Mouse (Mus musculus): Measurements from ENCODE around the gene Gyg. TPM values are rescaled to one million over a fixed set of nuclear protein-coding genes. Genes with fewer than 3 reads are reported as not detected.

Gene Gyg
- total RNA-seq (2015) (156 and 166 TPM in 2 replicates), total RNA-seq (2017) (42.3 and 48.5 TPM in 2 replicates)

DNA sequence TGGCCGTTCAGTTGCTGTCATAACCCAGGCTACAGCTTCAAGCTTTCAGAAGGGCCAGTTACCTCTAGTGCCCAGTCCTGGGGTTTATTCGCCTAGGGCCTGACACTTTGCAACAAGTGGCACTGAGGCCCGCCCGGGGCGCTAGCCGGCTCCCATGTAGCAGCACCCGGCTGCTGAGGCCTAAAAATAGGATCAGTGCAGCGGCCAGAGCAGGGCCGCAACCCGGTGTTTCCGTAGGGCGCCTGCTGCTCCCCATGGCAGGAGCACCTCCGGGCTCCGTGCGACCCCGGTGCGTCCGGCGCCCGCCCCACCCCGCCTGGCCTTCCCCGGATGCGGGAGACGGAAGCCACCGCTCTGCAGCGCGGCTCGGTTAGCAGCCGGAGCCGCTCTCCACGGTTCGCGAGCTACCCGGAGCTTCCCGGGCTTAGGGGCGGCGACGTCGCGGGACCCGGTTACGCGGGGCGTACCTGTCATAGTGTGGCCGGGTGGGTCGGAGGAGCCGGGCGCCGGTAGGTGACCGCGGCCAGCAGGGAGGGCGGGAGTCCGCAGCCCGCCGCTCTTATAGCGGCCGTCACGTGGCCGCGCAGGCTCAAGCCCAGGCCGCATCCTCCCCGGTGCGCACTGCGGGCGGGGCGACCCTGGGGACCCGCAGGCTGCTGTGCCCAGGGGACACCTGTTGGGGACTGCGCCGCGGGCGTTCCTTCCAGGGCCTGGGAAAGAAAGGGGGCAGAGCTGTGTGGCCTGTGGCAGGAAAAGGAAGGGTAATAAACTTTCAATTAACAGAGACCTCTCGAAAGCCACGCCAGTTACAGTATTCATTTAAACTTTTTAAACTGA is at the start of gene Gyg:
Gene Gyg, minus strand, starts transcription at position 787 of the 837 bp plus-strand sequence.
- ATAC-seq (replicated peaks; ENCODE audit: poor library complexity), result peak; percentile 76

DNA sequence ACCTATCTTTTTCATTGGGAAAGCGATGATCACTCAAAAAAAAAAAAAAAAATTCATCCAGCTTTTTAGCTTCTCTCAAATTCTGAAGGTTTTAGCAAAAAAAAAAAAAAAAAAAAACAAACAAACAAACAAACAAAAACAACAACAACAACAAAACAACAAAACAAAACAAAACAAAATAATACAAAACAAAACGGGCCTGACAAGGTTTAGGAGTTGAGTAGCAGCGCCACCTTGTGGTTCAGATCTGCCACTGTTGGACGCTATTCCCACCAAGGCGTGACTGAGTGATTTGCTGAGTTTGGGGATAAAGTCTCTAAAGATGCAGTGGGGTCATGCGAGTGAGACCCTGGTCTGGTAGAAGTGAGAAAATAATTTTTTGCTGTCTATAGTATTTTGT is 43.8 kb upstream of the Gyg start:
- ATAC-seq (replicated peaks; ENCODE audit: poor library complexity), result peak; percentile 93

DNA sequence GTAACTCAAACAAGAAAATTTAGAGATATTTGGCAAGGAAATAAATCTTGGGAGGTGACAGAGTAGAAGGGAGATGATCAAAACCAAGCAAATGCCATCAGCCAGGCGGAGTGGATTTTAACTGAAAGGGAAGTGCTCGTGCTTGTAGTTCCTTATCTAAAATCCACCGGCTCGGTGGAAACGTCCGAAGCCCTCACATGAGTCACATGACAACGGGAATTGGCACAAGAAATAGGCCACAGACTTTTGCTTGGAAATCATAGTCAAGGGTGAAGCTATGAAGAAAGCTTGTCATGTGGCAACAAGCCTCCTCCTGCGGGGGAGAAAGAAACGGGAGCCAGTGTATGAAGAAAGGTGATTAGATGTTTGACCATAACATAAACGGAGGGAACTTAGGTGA is 42.8 kb upstream of the Gyg start:
- peak; percentile 67 for ATAC-seq (replicated peaks; ENCODE audit: poor library complexity)

DNA sequence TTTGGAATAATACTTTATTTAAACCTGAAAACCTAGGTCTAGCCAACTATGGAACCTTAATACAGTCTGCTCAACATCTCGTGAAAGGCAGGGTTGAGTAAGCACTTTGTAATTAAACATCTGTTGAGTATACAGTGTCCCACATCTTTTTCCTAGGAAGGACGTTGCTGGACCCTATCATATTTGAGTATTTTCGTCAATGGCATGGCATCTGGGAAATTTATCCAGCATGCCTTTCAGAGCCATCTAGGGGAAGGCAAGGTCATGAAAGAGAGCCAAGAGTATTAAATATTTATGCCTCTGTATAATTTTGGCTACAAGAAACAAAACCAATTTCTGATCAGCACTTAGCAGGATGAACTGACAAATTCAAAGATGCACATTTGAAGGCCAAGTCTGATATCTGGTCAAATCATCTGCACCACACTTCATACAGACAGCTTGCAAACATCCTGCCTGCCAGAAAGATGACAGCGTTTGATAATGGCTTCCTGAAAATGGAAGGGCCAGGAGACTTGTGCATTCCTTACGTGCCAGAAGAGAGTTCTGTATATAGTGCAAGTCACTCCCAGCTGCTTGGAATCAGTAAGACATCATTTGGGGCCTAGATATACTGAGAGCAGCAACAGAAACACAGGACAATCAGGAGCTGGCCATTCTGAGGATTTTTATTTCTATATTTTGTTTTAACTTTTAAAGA is 34.0 kb upstream of the Gyg start:
- 0 out of 2 replicates have a peak, but pooled peaks have one; percentile 17 for ATAC-seq (replicated peaks; ENCODE audit: poor library complexity)

DNA sequence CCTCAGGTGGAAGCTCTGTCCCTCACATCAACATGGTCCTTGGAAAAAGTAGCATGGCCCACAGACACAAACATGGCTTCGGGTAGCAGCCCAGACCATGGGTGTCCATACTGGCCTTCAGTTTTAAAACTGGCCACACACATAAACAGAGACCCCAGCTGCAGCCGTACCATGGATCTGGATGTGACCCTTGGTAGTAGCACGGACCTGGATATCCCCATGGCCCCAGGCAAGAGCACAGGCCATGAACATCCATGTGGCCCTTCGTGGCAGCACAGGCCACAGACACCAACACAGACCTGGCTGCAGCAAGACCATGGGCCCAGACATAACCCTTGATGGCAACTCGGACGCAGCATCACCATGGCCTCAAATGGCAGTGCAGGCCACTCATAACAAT is 17.3 kb upstream of the Gyg start:
- no peak for ATAC-seq (replicated peaks; ENCODE audit: poor library complexity)

DNA sequence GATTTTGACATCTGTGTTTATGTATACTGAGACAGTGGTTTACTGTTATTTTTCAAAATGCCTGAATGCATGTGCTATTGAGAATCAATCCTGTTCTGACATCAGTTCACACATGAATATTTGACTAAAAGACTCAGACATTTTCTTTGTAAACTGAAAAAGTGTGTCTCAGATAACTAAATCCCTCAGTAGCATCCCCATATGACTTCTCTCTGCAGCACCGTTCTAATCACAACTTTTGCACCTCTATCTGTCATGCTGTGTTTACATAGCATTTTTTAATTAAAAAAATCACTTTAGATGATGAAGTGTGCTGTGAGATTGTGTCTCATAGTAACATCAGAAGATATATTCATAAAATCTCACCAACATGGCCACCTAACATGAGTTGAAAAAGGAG is 12.4 kb upstream of the Gyg start:
- ATAC-seq (replicated peaks; ENCODE audit: poor library complexity), result no peak

DNA sequence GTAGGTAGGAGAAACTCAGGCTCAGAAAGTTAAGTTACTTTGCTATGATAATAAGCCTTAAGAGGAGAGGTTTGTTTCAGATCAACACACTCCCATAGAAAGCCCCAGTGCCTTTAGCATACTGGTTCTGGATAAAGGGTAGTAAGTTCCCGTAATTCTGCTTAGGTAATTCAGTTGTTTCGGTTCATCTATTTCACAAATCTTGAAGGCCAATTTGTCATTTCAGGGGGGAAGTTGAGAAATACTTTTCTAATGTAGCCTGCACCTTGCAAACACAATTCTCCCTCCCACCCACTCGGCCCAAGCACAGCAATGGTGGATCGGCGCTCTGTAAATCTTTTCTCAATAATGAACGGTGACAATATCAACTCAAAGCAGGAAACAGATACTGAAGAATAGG is 359 bp upstream of the Gyg start:
- ATAC-seq (replicated peaks; ENCODE audit: poor library complexity), result peak; percentile 59

DNA sequence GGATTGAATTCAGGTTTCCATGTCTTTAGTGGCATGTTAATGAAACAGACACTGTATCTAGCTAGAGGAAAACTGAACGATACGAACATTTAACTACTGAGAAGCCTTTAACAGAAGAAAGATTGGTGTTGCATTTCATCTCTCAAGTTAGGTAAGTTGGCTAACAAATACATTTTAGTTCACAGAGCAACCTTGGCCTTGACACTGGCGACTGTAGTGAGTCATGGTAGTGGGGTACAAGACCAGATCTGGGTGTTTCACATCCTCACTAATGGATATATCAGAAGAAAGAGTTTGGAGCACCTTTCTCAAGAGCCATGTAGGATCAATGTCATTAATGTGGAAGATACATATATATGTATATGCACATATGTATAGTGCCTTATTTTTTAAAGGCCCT is 3.5 kb downstream of the Gyg start:
- no peak for ATAC-seq (replicated peaks; ENCODE audit: poor library complexity)

DNA sequence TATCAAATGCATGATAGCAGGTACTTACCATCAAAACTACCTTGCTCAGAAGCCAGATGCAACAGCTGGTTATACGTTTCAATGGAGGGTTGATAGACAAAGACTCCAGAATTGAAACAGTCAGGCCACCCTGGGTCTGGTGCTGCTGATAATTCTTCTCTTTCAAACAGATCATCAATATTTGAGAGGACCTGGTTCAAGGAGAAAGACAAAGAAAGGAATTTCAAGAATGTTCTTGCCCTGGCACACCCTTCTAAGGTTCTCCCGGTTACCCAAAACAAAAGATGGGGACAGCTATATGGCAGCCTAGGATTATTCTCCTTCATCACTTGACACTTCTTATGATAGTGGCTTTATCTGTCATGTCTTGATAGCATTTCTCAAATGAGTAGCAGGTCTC is 4.6 kb downstream of the Gyg start:
- ATAC-seq (replicated peaks; ENCODE audit: poor library complexity), result no peak

DNA sequence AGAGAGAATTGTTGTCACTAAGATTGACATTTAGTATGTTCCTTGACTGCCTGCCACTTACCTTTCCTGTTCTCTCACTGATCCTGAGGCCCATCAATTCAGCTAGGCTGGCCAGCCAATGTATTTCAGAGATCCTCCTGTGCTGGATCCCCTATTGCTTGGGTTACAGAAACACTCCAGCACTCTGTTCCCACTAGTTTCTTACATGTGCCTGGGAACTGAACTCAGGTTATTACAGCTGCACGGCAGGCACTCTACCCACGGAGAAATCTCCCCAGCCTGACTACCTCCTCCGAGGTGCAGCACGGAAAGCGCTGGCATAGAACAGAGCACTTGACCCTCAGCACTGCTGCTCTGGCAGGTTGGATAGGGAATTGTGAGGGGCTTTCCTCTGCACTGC is 7.5 kb downstream of the Gyg start:
- ATAC-seq (replicated peaks; ENCODE audit: poor library complexity), result no peak

DNA sequence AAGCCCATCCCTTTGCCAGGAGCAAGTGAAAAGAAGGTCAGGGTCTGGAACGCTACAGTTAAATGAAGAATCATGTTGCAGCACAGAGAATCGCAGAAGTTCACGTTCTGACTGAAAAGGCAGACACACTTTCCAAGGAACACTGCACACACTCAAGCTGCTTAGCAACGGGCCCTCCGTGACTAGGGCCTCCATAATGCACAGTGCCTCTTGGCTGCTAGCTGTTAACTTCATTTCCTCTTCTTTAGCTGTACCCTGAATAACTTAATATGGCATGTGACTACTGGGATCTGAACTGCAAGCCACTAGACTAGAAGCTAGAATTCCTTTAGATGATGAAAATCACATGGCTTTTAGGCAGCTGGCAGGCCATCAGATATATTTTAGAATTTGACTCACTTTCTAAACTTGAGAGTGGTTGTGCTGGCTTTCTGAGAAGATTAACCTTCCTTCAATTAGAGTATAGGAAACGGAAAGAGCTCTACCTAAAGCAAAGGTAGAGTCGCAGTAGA is 8.2 kb downstream of the Gyg start:
- ATAC-seq (replicated peaks; ENCODE audit: poor library complexity), result no peak

DNA sequence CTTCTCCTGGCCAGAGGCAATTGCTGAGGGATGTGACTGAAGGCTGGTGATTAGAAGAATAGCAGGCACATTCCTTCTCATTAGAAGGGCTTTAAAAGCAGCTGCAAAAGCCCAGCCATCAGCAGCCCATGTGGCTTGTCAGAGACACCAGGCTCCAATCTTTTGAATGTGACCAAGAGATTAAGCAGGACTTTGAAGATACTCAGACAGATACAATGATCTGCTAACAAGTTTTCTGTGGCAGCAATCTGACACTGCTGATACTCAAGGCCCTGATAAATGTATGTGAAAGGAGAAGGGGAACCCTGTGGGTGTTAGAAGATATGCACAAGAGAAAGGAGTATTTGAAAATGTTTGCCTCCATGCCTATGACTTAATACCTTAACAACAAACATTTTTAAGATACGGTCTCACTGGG is 9.4 kb downstream of the Gyg start:
- 0 out of 2 replicates have a peak, but pooled peaks have one; percentile 14 for ATAC-seq (replicated peaks; ENCODE audit: poor library complexity)

DNA sequence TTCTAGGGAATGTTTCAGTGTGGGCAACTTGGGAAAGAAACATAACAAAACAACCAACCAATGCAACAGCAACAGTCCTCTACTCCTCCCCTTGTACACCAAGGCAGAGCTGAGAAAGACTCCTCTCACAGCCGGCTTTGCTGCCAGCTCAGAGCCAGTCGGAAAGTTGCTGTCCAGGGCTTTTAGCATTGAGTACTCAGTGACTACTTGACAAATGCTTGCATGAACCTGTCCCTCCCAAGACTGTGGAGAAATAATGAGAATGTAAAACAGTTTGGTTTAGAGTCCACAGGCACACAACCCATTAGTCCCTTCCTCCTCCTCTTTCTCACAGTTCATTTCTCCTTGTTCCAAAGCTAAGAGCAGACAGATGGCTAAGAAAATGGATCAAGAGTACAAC is 10.7 kb downstream of the Gyg start:
- no peak for ATAC-seq (replicated peaks; ENCODE audit: poor library complexity)

DNA sequence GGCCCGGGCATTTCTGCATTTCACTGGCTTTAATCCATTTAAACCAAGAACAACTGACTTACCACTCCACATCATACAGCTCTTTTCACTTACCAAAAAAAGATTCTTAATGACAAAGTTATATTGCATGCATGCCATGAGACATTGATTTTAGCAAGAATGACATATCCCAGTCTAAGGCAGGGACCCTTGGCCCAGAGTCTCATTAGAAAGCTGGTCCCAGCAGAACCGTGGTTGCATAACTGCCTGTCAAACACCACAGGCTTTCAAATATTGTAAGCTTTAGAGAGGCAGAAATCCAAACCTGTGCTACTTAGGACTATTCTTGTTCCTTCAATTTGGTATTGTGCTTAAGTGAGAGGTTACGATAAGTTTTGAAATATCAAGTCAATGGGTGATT is 11.4 kb downstream of the Gyg start:
- no peak for ATAC-seq (replicated peaks; ENCODE audit: poor library complexity)

DNA sequence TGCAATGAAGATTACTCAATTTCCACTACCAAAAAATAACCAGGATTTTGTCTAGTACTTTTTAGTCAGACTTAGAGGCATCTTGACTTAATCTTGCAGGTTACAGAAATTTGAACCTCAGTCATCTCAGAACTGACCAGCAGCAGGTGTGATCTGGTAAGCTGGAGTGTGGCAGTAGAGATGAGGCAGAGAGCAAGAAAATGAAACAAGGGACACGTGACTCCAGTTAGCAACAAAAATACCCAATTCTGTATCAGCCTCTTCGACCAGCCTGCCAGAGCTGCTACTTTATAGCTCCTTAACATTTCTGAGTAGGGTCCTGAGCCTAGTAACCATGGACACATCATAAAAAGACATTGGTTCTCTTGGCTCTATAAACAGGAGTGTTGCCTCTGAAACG is 12.5 kb downstream of the Gyg start:
- no peak for ATAC-seq (replicated peaks; ENCODE audit: poor library complexity)

DNA sequence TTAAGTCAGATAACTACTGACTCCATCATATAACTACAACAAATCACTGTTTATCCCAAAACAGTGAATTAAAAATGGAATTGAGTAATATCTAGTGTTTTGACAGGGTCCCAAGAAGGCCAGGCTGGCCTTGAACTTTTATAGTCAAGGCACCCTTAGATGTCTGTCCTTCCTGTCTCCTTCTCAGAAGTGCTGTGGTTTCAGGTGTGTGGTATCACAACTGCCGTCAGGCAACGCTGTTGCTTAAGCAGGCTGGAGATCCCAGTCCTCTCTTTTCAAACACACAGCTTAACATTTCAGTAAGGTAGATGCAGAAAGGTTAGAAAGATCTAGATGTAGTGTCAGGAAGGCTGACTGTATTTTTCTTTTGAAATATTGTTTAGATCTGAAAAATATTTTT is 13.0 kb downstream of the Gyg start:
- no peak for ATAC-seq (replicated peaks; ENCODE audit: poor library complexity)

DNA sequence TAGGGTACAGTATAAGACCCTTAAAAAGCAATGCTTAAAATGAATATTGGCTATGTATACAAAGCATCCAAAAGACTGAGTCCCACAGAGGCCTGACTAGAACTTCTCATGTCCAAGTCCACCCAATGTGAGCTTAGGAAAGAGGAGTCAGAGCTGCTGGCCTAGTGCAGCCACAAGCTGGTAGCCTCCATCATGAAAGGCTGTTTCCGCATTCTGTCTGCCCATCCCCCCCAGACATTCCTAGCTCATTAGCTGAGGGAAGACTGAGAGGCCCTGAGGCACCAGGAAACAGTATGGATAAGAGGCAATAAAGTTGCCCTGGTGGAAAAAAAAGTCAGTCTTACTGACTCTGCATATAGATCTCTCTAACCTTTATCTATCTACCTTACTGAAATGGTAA is 13.4 kb downstream of the Gyg start:
- ATAC-seq (replicated peaks; ENCODE audit: poor library complexity), result no peak

DNA sequence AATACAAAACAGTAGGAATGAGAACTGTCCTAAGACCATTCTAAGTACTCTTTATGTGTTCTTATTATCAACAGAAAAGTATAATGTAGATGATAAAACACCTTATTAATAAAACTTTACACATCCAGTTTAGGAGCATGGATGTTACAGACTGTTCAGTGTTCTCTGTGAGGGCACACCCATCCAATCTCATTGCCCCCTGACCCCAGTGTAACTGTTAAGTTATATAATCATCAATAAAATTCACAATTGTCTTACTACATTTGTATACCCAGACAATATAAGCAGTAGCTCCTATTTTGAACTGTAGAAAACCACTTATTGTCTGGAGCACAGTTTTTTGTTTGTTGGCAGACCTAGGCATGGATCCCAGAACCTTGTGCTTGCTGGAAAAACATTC is 13.9 kb downstream of the Gyg start:
- no peak for ATAC-seq (replicated peaks; ENCODE audit: poor library complexity)

DNA sequence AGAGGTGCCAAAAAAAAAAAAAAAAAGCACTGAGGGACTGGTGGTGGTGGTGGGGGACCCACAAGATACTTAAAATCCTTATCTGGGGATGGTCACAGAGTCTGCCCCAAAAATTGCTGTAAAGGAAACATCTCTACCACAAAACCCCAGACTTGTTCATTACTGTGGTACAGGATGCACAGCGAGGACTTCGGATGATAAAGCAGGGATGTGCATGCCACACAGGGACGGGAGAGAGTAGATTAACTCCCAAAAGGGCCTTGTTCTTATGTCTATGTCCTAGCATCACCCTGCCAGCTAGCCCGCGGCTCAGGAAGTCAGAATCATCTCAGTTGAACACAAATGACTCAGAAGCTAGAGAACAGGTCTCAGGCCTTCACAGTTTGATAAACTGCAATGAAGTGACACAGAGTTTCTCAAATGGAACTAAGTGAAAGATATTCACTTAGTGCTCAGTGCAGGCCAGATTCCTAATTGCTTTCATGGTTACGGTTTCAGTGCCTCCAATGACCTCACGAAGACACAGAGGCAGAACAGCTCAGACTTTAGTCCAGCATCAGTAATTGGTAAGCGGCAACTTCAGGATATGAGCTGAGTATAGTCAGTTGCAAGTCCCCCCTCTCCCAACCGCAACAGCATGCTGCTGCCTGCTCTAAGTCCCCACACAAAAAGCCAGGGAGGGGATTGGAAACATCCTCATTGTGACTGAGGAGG is 18.1 kb downstream of the Gyg start:
- ATAC-seq (replicated peaks; ENCODE audit: poor library complexity), result peak; percentile 42

DNA sequence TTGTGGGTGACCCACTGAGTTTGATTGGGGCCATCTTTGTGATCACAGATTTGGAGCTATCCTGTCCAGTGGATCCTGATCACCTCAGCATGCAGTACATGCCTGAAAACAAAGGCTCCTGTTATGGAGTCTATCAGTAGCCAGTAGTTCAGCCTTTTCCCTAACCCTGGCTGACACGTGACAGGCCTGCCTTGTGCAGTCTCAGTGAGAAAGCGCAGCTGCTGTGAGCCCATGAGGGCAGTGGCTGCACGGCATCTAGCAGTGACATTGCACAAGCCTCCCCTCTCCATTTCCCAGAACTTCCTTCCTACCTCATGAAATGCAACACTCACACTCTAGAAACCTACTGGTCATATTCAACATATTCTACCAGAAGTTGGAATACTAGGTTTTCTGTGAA is 20.6 kb downstream of the Gyg start:
- ATAC-seq (replicated peaks; ENCODE audit: poor library complexity), result peak; percentile 79

DNA sequence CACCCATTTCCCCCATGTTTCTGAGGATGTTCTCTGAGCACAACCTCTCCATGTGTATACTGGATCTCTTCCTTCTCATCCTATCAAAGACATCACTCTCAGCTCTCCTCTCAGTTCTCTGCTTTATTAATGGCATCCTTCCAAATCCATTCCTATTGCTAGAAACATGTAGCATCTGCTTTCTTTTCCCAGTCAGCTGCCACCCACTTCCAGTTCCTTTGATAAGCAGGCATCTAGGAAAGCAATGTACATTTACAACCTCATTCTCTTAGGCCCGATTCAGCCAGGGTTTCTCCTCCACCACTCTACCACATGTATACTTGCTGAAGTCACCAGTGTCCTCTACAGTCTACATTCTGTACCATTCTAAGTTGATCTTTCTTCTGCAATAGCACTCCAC is 21.4 kb downstream of the Gyg start:
- no peak for ATAC-seq (replicated peaks; ENCODE audit: poor library complexity)

DNA sequence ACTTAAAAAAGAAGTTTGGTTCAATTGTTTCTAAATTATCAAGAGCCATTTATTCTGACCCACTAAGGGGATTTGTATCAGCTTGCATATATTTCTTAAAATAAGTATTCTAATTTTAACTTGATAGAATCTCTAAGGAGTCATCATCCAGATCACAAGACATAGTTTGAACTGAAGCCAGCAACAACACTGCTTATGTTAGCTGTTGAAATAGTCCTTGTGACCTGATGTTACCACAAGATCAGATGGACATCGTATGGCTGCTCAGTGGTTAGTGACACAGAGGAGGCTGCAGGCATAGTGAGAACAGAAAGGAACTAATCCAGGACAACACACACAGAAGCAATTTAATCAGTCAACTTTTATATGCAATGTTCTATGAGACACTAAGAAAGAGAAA is 22.4 kb downstream of the Gyg start:
- no peak for ATAC-seq (replicated peaks; ENCODE audit: poor library complexity)
